ENCODE assay signal across 9 mouse cellular contexts in the genomic region with DNA sequence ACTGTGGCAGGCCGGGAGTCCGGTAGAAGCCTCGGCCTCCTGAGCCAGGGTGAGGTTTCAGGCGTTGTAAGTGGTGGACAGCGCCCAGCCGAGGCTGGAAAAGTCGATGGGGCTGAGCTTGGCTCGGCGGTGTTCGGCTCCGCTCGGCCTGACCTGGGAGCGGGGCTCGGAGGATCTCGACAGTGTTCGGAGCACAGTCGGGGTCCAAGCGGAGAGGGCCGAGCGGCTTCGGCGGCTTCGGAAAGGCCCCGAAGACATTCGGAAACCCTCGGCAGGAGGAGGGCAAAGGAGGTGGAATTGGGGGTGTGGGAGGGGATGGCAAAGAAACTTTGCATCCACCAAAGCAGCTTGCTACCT. TPM values are rescaled to one million over a fixed set of nuclear protein-coding genes. Genes with fewer than 3 reads are reported as not detected.
DNase-seq lines count a peak whose midpoint lies in the region; ATAC-seq lines count a peak whose summit lies in the region.
"Had no signal": no experiment of that assay in that cellular context is flagged by ENCODE, and none has a peak within 500 bp of the region (broad histone marks: within the 10 kb centered on the region; RNA-seq: fewer than 3 reads in every experiment).

No protein-coding gene starts in this region.

- H3K27me3 ChIP-seq in hindbrain, embryonic 12.5 days = peaks cover 7% of the 10 kb centered on the region; the same call in 1 of the 2 replicates
- H3K27me3 ChIP-seq in lung, embryonic 15.5 days = peaks cover 52% of the 10 kb centered on the region

- peaks cover 39% of the 10 kb centered on the region for H3K4me1 ChIP-seq in hindbrain, embryonic 12.5 days
- H3K4me1 ChIP-seq in lung, embryonic 15.5 days = peaks cover 27% of the 10 kb centered on the region

- H3K4me3 ChIP-seq in hindbrain, embryonic 12.5 days = peak overlapping the region; percentile 73
- H3K4me3 ChIP-seq in lung, embryonic 15.5 days = peak overlapping the region; percentile 27

- peak; percentile 68 for ATAC-seq in hindbrain, embryonic 12.5 days (ENCODE audit: low FRiP score)
- peak; percentile 81; the same call in 1 of the 2 replicates for ATAC-seq in lung, embryonic 15.5 days (ENCODE audit: borderline replicate concordance, extremely low read depth, low FRiP score, low TSS enrichment)

- no peaks in the 10 kb centered on the region for H3K9me3 ChIP-seq in hindbrain, embryonic 12.5 days (replicated peaks)
- H3K9me3 ChIP-seq in lung, embryonic 15.5 days = no peaks in the 10 kb centered on the region

- peak; percentile 21 for DNase-seq in NIH3T3 (ENCODE audit: low read depth)
- peak; percentile 98 to 99 for DNase-seq in cerebellum, postnatal 25 days
- peak; percentile 87 to 93 for DNase-seq in frontal cortex, postnatal 36 days (ENCODE audit: low spot score in 2 of 2)
- peak; percentile 98 for DNase-seq in layer of hippocampus, postnatal 10 days (ENCODE audit: low spot score in 2 of 2)
- peak; percentile 66 for DNase-seq in retina, adult 2 months (ENCODE audit: low read depth, low spot score)
- DNase-seq in urinary bladder, adult 2 months (ENCODE audit: low spot score) = peak; percentile 63

- H3K9ac ChIP-seq in hindbrain, embryonic 12.5 days = peak overlapping the region; percentile 80
- H3K9ac ChIP-seq in lung, embryonic 15.5 days = no peak overlapping the region

- H3K36me3 ChIP-seq in hindbrain, embryonic 12.5 days = 0 out of 2 replicates have a peak, but pooled peaks cover 5% of the 10 kb centered on the region
- H3K36me3 ChIP-seq in lung, embryonic 15.5 days = no peaks in the 10 kb centered on the region

- WGBS in hindbrain, embryonic 12.5 days = 1% methylated on average over 26 of the region's 26 CpGs
- WGBS in lung, embryonic 15.5 days = under 1% methylated on average over 26 of the region's 26 CpGs

- H3K4me2 ChIP-seq in hindbrain, embryonic 12.5 days (replicated peaks) = peak overlapping the region; percentile 76
- H3K4me2 ChIP-seq in lung, embryonic 15.5 days = peak overlapping the region; percentile 95

- peak overlapping the region; percentile 95 for H3K27ac ChIP-seq in hindbrain, embryonic 12.5 days
- H3K27ac ChIP-seq in lung, embryonic 15.5 days = no peak overlapping the region

RNA-seq across cellular contexts. Expression of a gene that starts 3.6 kb away (rescaled TPM):
- polyA plus RNA-seq in hindbrain, embryonic 12.5 days (2016; fragmentation: Nextera tagmentation; extraction: Ambion mirVana) = 91.6 and 101 TPM in 2 replicates
- 100 to 1,000 TPM; 901 to 916 TPM for total RNA-seq in layer of hippocampus, postnatal 10 days (2021)
- polyA plus RNA-seq in lung, embryonic 15.5 days (2015; fragmentation: Nextera tagmentation; extraction: Ambion mirVana) = 3.4 and 3.5 TPM in 2 replicates
- polyA plus RNA-seq in urinary bladder, adult 2 months (2012; rRNA removed) = 45.3 and 80.5 TPM in 2 replicates
- total RNA-seq: MEL had no signal

Comparison
In these comparisons a context has a peak if more than half of its experiments do, and no peak if none do; other contexts are left out.
1. DNase-seq: peak in every context shown above with its lines; median percentile 98 in cerebellum, postnatal 25 days; 98 in layer of hippocampus, postnatal 10 days; 90 in frontal cortex, postnatal 36 days; 66 in retina, adult 2 months; 63 in urinary bladder, adult 2 months; 21 in NIH3T3.
2. RNA of a gene that starts 3.6 kb away (polyA plus RNA-seq): 91.6 to 101 TPM in hindbrain, embryonic 12.5 days and 45.3 to 80.5 TPM in urinary bladder, adult 2 months; 3.4 to 3.5 TPM in lung, embryonic 15.5 days; every median in the first group is over 10 times any median in the second.